In genomic region chr12:13196146-13196545, GRCm38 (mm10) we compare ENCODE assay signal across 24 mouse cellular contexts.
"Had no signal": no experiment of that assay in that cellular context is flagged by ENCODE, and none has a peak within 500 bp of the region (broad histone marks: within the 10 kb centered on the region; RNA-seq: fewer than 3 reads in every experiment).

No protein-coding gene starts in this region.

- H3K4me2 ChIP-seq: heart, embryonic 12.5 days; hindbrain, embryonic 12.5 days; hindbrain, embryonic 14.5 days; intestine, embryonic 15.5 days; limb, embryonic 12.5 days; liver, embryonic 13.5 days; liver, embryonic 15.5 days had no signal

- H3K4me3 ChIP-seq: heart, embryonic 10.5 days; heart, embryonic 12.5 days; hindbrain, embryonic 10.5 days; hindbrain, embryonic 12.5 days; intestine, embryonic 15.5 days; limb, embryonic 12.5 days; liver, embryonic 13.5 days; liver, embryonic 15.5 days had no signal

- H3K27ac ChIP-seq: heart, embryonic 10.5 days; hindbrain, embryonic 10.5 days; hindbrain, embryonic 12.5 days; hindbrain, embryonic 14.5 days; intestine, embryonic 15.5 days; kidney, postnatal 0 days; limb, embryonic 12.5 days; liver, embryonic 13.5 days; liver, embryonic 15.5 days had no signal

- DNase-seq: gastrocnemius, postnatal 14 days; heart, adult 18-20 months; heart, postnatal 10 days; heart, postnatal 4 days; kidney, adult 18-20 months; kidney, adult 8-10 months; kidney, postnatal 14 days; kidney, postnatal 36 days; layer of hippocampus, adult 9-11 months; layer of hippocampus, postnatal 36 days; left cerebral cortex, postnatal 4 days; liver, embryonic 13.5 days had no signal

- H3K36me3 ChIP-seq: heart, embryonic 10.5 days; heart, embryonic 12.5 days; hindbrain, embryonic 10.5 days; hindbrain, embryonic 12.5 days; intestine, embryonic 15.5 days; limb, embryonic 12.5 days; liver, embryonic 13.5 days; liver, embryonic 15.5 days had no signal

- H3K27me3 ChIP-seq: heart, embryonic 12.5 days; hindbrain, embryonic 12.5 days; intestine, embryonic 15.5 days; liver, embryonic 13.5 days; liver, embryonic 15.5 days had no signal

- H3K9ac ChIP-seq: heart, embryonic 12.5 days; hindbrain, embryonic 12.5 days; hindbrain, embryonic 14.5 days; intestine, embryonic 15.5 days; limb, embryonic 12.5 days; liver, embryonic 13.5 days; liver, embryonic 15.5 days had no signal

- H3K9me3 ChIP-seq: heart, embryonic 10.5 days; heart, embryonic 12.5 days; hindbrain, embryonic 10.5 days; hindbrain, embryonic 12.5 days; intestine, embryonic 15.5 days; limb, embryonic 12.5 days; liver, embryonic 13.5 days; liver, embryonic 15.5 days had no signal

- H3K4me1 ChIP-seq: hindbrain, embryonic 12.5 days; liver, embryonic 15.5 days had no signal

- ATAC-seq: hindbrain, embryonic 16.5 days; inflammation-experienced regulatory T-cells, adult 6 months; intestine, embryonic 15.5 days; intestine, postnatal 0 days had no signal
